Mouse (Mus musculus): Measurements from ENCODE around the gene Khsrp.

Gene Khsrp

DNA sequence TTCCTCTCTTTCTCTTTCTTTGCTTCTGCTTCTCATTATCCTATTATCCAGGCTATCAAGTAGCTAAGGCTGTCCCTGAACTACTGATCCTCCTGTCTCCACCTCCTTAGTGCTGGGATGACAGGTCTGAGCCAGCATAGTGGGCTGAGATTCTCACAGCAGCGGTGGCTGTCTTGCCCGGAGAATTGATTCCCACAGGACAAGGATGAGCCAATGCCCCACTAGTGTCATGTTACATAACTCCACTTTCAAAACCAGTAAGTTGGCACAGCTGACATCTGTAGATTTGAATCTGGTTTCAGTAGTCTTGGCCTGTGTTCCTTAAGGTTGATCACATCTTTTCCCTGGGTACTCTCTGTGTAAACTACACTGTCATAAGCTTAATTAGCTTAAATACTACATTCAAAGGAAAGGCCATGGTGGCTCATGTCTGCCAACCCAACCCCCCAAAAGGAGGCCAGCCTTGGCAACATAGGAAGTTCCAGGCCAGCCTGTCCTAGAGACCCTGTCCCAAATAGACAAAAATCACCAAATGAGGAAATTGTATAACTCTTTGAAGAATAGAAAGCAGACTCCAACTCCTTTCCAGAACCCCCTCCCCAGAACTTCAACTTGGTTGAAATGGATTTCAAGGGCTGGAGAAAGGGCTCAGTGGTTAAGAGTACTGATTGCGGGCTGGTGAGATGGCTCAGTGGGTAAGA, 45.1 kb downstream of the Khsrp start:
- DNase-seq (ENCODE audit: low spot score in 2 of 2) = no peak

DNA sequence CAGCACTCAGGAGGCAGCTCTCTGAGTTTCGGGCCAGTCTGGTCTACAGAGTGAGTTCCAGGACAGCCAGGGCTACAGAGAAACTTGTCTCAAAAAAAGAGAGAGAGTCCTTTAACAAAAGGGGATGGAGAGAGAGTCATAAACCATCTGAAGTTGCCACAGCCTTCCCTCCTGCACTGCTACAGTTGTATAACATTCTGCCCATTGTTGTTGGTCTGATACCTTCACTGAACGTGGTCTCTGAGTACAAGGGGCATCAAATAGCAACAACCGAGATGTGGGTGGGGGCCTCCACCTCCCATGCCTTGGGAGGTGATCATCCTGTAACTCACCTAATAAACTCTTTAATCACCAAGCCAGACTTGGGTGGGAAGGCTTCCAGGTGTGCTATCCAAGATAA, 45.7 kb downstream of the Khsrp start:
- no peak for DNase-seq (ENCODE audit: low spot score in 2 of 2)

DNA sequence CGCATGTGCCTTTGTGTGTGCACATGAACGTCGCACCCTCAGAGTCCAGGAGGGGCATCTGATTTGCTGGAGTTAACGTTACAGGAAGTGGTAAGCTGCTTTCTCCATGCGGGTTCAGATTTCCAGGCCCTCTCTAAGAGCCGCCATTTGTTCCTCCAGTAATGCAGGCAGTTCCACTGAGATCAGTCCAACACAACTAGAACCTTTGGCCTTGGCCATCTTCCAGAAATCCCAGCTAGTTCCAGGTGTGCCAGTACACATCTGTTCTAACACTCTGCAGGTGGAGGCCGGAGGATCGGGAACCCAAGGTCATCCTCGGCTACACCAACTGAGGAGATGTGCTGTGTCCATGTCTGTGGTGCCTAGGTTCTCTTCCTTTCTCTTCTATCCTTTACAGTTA, 46.4 kb downstream of the Khsrp start:
- DNase-seq (ENCODE audit: low spot score in 2 of 2) = no peak

DNA sequence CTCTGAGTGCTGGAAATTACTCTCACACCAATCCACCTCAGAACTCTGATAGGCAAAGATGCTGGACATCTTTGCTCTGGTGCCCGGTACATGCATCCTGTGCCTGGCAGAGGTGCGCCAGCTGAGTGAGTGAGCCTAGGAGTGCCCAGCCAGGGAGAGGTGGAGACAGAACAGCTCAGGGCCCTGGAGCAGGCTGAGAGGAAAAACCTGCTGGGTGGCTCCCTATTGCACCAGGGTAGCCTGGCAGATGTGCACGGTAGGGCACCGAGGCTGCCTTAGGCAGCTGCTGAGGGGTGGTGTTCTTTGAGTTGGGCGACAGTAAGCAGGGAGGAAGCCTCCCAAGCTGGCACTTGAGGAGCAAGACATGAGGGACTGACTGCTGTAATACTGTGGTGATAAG, 49.3 kb downstream of the Khsrp start, which contains the start of gene Acer1:
Acer1 (minus strand) TSS at position 114 of the 400 bp plus-strand sequence.
- DNase-seq (ENCODE audit: low spot score in 2 of 2) = no peak

DNA sequence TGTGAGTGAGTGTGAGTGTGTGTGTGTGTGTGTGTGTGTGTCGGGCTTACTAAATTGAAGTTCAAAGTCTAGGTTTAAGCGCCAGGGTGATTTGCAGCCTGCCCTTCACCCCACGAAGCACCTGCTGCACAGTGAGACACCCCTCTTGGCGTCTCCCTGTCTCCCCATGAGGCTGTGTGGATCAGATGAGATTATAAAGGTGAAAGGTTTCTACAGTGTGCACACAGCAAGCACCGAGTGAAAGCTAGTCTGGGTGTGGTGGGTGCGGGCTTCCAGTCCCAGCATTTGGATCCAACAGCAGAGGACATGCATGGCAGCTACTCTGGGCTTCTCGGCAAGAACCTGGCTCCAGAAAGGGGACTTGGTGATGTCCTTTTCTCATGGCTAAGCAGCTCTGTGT, 50.3 kb downstream of the Khsrp start:
- no peak for DNase-seq (ENCODE audit: low spot score in 2 of 2)

DNA sequence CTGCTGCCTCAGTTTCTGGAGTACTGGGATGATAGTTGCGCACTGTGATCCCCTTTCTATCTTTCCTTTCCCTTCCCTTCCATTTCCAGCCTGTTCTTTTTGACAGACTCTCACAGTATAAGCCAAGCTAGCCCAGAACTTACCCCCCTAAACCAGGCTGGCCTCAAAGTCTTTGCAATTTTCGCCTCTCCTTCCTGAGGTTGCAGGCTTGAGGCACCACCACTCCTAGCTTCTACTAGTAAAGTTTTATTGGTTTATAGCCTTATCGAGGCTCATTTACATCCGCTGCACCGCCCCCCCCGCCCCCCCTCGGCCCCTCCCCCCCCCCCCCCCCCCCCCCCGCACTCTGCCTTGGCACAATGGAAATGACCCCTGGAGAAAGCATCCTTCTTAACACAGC, 51.8 kb downstream of the Khsrp start:
- no peak for DNase-seq (ENCODE audit: low spot score in 2 of 2)

DNA sequence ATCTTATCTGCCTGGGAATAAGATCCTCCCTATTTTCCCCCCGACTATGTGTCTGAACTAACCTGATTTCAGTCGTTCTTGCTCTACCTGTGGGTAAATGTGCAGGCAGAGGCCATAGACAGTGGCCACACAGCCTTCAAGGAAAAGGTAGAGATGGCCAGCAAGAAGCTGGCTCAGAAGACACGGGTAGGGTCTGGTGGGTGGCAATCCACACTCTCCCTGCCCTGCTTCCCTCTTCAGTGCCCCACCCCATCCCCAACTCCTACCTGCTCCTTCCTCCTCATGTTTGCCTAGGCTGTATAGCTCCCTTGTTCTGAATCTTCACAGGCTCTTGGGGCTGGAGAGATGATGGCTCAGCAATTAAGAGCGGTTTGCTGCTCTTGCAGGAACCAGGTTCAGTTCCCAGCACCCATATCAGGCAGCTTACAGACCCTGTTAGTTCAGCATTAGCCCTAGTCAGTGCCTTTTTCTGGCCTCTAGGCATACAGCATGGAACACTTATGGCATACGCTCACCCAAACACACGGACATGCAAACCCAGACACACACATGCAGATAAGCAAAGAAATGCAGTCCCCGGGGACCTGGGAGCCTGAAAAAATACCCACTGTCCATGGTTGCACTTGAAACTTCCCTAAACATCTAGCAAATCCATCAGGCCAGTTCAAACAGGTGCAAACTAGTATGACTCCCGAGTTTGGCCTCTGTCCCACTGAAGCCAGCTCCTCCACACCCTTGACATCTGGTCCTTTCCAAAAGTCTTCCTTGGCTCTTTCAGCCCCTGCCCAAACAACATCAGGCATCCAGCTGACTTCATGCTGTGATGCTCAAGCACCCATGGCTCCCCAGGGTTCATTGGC, 54.6 kb downstream of the Khsrp start:
- no peak for DNase-seq (ENCODE audit: low spot score in 2 of 2)

DNA sequence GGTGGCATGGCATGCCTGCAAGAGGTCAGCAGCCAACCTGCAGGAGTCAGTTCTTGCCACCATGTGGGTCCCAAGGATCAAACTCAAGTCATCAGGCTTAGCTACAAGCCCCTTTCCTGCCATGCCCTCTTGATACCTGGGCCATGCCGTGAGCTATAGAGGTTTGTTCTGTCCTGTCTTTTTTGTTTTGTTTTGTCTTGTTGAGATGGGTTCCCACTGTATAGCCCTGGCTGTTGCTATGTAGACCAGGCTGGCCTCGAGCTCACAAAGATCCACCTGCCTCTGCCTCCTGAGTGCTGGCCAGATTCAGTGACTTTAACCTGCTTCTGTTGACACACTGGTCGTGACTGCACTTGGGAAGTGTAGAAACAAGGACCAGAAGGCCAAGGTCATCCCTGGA, 55.9 kb downstream of the Khsrp start:
- DNase-seq (ENCODE audit: low spot score in 2 of 2) = no peak

DNA sequence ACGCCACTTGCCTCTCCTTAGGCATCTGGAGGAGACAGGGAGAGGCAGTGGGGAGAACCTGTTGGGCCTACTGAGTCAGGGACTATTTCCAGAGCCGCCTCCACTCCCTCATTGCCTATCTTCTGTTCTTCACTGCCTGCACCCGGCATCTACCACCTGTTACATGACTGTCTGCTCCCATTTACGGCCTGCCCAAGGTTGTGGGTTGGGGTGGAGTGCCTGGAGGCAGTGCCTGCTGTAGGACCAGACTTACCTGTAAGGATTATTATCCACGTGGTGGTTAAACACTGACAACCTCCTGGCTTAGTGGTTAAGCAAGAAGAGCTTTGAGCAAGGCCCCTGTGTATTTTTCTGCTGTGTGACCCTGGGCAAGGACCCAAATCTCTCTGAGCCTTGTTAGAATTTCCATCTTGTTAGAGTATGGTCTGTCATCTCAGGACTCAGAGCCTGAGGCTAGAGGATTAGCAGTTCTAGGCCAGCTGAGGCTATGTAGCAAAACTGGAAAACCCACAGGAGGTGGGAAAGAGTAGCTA, 56.5 kb downstream of the Khsrp start:
- no peak for DNase-seq (ENCODE audit: low spot score in 2 of 2)

DNA sequence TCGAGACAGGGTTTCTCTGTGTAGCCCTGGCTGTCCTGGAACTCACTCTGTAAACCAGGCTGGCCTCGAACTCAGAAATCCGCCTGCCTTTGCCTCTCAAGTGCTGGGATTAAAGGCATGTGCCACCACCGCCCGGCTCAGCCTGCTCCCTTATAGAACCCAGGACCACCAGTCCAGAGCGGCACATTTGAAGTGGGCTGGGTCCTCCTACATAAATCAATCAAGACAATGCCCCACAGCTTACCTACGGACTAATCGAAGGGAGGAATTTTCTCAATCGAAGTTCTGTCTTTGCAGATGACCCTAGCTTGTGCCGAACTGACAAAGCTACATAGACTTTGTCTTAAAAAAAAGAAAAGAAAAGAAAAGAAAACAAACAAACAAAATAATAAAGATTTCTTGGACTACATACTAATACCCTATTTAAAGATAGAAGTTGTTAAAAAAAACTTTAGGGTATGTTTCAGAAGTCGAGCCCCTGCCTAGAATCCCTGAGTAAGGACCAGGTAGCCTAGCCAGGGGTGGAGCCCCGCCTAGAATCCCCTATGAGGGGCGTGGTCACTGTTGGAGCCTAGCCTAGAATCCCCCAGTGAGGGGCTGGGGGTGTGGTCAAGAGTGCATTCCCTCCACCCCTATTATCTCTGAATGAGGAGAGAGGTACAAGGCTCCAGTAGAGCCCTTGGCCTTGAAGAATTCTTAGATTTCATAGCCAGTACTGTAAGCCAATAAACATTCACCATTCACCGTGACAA, 57.2 kb downstream of the Khsrp start:
- DNase-seq (ENCODE audit: low spot score in 2 of 2) = no peak
